Mouse (Mus musculus) gastrocnemius, postnatal 4 days (tissue): ENCODE results near the gene Nudt4. TPM values are rescaled to one million over a fixed set of nuclear protein-coding genes. Genes with fewer than 3 reads are reported as not detected.

Source experiments
- DNase-seq, 2 experiments: peaks; one replicate each; pipeline ENCODE4 v3.0.0; 2021 to 2022; ENCODE audit warnings: low spot score in 2 of 2, mixed read lengths in 2 of 2
- microRNA-seq: library from miRNA; unstranded; fragments of <30 nt; microRNA quantifications from one replicate; pipeline ENCODE4 v1.2.0, GENCODE M21; 2021
- total RNA-seq, 2 experiments: library from RNA; stranded (reverse); gene quantifications; 2 replicates each; pipeline ENCODE4 v1.2.3; 2021

The Nudt4 gene
- total RNA-seq, 2 experiments from 2014 or later: 213 to 216 TPM

DNA sequence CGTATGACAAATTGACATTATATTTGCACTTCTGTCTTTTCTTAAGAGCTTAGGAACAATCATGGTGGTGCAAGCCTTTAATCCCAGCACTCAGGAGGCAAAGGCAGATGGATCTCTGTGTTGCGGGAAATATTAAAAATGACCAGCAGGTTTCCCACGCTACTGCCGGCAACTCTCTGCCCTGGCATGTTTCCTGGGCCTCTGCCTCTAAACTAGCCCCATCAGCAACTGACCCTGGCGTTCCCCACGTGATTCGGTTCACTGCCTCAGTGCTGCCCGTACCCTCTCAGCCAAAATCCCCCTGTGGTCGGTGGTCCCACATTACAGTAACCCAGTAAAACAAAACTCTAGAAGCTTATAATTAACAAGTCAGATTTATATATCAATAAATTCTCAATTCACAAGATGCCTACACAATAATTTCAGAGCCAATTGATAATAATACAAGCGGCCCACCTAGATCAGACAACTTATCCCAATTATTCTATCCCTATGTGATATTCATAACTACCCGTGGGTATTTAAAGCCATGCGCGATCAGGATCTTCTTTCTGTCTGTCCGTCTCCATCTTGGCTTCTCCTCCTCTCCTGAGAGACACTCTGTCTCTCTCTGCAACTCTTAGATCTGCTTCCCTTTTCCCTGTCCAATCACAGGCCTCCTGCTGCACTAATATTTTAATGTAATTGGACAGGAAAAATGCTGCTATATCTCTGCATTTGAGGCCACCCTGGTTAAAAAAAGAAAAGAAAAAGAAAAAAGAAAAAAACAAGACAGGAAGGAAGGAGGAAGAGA, 60.3 kb downstream of the Nudt4 start:
- DNase-seq: no peak

DNA sequence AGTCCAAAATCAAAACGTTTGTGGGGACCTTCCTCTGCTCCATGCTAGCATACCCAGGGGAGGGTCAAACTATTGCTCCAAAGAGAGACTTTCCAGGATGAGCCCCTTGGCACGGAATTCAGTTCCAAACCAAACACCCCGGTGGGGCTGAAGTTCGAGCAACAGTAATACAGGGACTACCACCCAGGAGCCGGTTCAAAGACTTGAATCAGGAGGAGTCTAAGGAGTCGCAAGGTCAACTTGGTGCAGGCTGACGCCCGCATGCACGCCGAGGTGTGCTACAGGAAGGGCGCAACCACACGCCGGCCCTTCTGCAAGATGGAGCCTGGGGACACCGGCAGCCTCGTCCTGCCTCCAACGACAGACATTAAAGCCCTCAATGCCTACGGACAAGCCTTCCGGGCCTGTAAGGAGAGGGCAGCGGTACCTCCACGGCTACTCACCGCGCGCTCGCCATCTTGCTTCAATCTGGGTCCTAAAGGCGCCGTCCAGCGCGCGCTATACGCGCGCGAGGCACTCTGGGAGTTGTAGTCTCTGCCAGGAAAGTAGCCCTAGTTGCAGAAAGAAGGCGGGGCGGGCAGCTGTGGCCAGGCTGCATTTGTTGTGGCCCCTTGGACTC, 62.4 kb downstream of the Nudt4 start, which contains the start of gene Mrpl42:
Gene Mrpl42 (minus strand): TSS at position 478 of the 619 bp plus-strand sequence.
- peak; percentile 72 to 88 for DNase-seq

GRCm38 (mm10) chr10:95501033-95501432, 62.9 kb downstream of the Nudt4 start:
- no peak for DNase-seq

Small RNA genes within 50 kb of the gene (microRNA-seq; reads per million reads assigned to microRNA genes)
- 5.9 reads per million, percentile 20 among the genes with 10 or more reads in this experiment for gene Mir3058

Other genes with a start within 250 kb of the Nudt4 start
- 10 to 100 TPM; 13.5 to 14.3 TPM for gene Cradd, start 240.0 kb downstream of the Nudt4 start, total RNA-seq
- 10 to 100 TPM; 33.7 to 35.5 TPM for gene Socs2, start 147.0 kb downstream of the Nudt4 start, total RNA-seq
- 100 to 1,000 TPM; 155 to 161 TPM for gene Mrpl42, start 62.2 kb downstream of the Nudt4 start, total RNA-seq
- 100 to 1,000 TPM; 127 to 128 TPM for gene Ube2n, start 49.0 kb downstream of the Nudt4 start, total RNA-seq
- gene Anapc15-ps, start 109.3 kb upstream of the Nudt4 start, total RNA-seq: not detected